Mouse (Mus musculus) thymus, adult 2 months (tissue): ENCODE data around the gene Ddit4l. TPM values are rescaled to one million over a fixed set of nuclear protein-coding genes. Genes with fewer than 3 reads are reported as not detected.

Experiments used
- DNase-seq: peaks from one replicate; pipeline ENCODE4 v3.0.0; 2021
- H3K27ac ChIP-seq: fragments of 200-500 bp; 2 replicates; pipeline ENCODE4 v1.5.1; 2012; ENCODE audit warnings: low read length, control low read depth; ENCODE audit not compliant: control insufficient read depth, insufficient read depth
- H3K27me3 ChIP-seq: fragments of 200-500 bp; 2 replicates; pipeline ENCODE4 v1.6.1; 2012; ENCODE audit warnings: mild to moderate bottlenecking, low read length, moderate library complexity, mixed read lengths; ENCODE audit not compliant: control insufficient read depth, insufficient read depth
- H3K36me3 ChIP-seq: fragments of 200-500 bp; 2 replicates; pipeline ENCODE4 v1.6.1; 2012; ENCODE audit warnings: mild to moderate bottlenecking, low read length, moderate library complexity; ENCODE audit not compliant: control insufficient read depth, insufficient read depth
- H3K4me1 ChIP-seq: fragments of 200-500 bp; replicated peaks from 2 replicates; pipeline ENCODE4 v1.6.1; 2012; ENCODE audit warnings: low read length; ENCODE audit not compliant: control insufficient read depth, insufficient read depth
- H3K4me3 ChIP-seq: fragments of 200-500 bp; 2 replicates; pipeline ENCODE4 v1.5.1; 2012; ENCODE audit warnings: mild to moderate bottlenecking, low read length, control low read depth, moderate library complexity; ENCODE audit not compliant: control insufficient read depth, insufficient read depth
- CTCF ChIP-seq: fragments of 200-500 bp; IDR thresholded peaks from 2 replicates; pipeline ENCODE4 v1.5.1; 2012; ENCODE audit warnings: mild to moderate bottlenecking, control low read depth, low read length, moderate library complexity, borderline replicate concordance; ENCODE audit not compliant: control insufficient read depth, poor library complexity, insufficient read depth; ENCODE audit errors: extremely low read depth
- POLR2A ChIP-seq: fragments of 200-500 bp; IDR thresholded peaks from 2 replicates; pipeline ENCODE4 v1.6.1; 2012; ENCODE audit warnings: mild to moderate bottlenecking, low read length, control low read depth, moderate library complexity; ENCODE audit not compliant: control insufficient read depth, poor library complexity, insufficient read depth; ENCODE audit errors: extremely low read depth
- WGBS: fragments of 180-500 bp; shearing (Covaris S2); methylation state at CpG from one replicate; pipeline ENCODE4 v1.1.7; 2018; 5-methylcytosine and 5-hydroxymethylcytosine counted together
- polyA plus RNA-seq: library from polyadenylated mRNA; depleted of rRNA; stranded (reverse); fragments of >200 nt; gene quantifications from 2 replicates; pipeline ENCODE4 v1.2.3, GENCODE M21; 2012

Gene Ddit4l
- polyA plus RNA-seq, 1 experiment: 1.4 TPM

- Histone ChIP-seq H3K4me3 (no peak overlapping the region), H3K36me3 (no peaks in the 10 kb centered on the region), H3K27ac (peak overlapping the region; percentile 8; the same call in 1 of the 2 replicates), H3K4me1 (no peaks in the 10 kb centered on the region), H3K27me3 (no peaks in the 10 kb centered on the region)
- TF ChIP-seq POLR2A (no peak), CTCF (no peak)
- DNase-seq: no peak
- 41% methylated on average over 4 of the region's 4 CpGs for WGBS
These were observed 10.1 kb upstream of the Ddit4l start for GRCm38 (mm10) chr3:137611110-137611857.

- H3K4me3 ChIP-seq: no peak overlapping the region
- TF ChIP-seq CTCF: no peak
- no peak for TF ChIP-seq POLR2A
- H3K36me3 ChIP-seq: no peaks in the 10 kb centered on the region
- no peak overlapping the region for H3K27ac ChIP-seq
- no peaks in the 10 kb centered on the region for H3K27me3 ChIP-seq
- no peak for DNase-seq
- 95% methylated on average over 2 of the region's 2 CpGs for WGBS
- H3K4me1 ChIP-seq: no peaks in the 10 kb centered on the region
These were observed 9.4 kb upstream of the Ddit4l start for GRCm38 (mm10) chr3:137611981-137612380.

- WGBS: 97% methylated on average over 5 of the region's 5 CpGs
- TF ChIP-seq POLR2A (no peak), CTCF (no peak)
These were observed 872 bp upstream of the Ddit4l start for GRCm38 (mm10) chr3:137620540-137620939.

GRCm38 (mm10) chr3:137622091-137622490 lies 679 bp downstream of the Ddit4l start:
- Histone ChIP-seq H3K27ac (no peak overlapping the region), H3K4me3 (no peak overlapping the region)
- DNase-seq: no peak

More at GRCm38 (mm10) chr3:137620540-137620939, 872 bp upstream of the Ddit4l start:
- DNase-seq: no peak
- Histone ChIP-seq H3K4me1 (peaks cover 3% of the 10 kb centered on the region), H3K27me3 (no peaks in the 10 kb centered on the region; the same call in 1 of the 2 replicates), H3K27ac (no peak overlapping the region), H3K4me3 (no peak overlapping the region), H3K36me3 (no peaks in the 10 kb centered on the region)

GRCm38 (mm10) chr3:137622895-137623580 lies 1.6 kb downstream of the Ddit4l start:
- H3K27ac ChIP-seq: no peak overlapping the region
- H3K4me3 ChIP-seq: peak overlapping the region; percentile 30; the same call in 1 of the 2 replicates
- no peaks in the 10 kb centered on the region for H3K36me3 ChIP-seq
- 65% methylated on average over 14 of the region's 14 CpGs for WGBS
- no peaks in the 10 kb centered on the region; the same call in 1 of the 2 replicates for H3K27me3 ChIP-seq
- peaks cover 3% of the 10 kb centered on the region for H3K4me1 ChIP-seq
- no peak for DNase-seq
- TF ChIP-seq POLR2A (no peak), CTCF (no peak)

More at GRCm38 (mm10) chr3:137622091-137622490, 679 bp downstream of the Ddit4l start:
- Histone ChIP-seq H3K27me3 (no peaks in the 10 kb centered on the region; the same call in 1 of the 2 replicates), H3K4me1 (peaks cover 3% of the 10 kb centered on the region), H3K36me3 (no peaks in the 10 kb centered on the region)
- 89% methylated on average over 6 of the region's 6 CpGs for WGBS
- TF ChIP-seq CTCF: no peak
- TF ChIP-seq POLR2A: no peak

DNA sequence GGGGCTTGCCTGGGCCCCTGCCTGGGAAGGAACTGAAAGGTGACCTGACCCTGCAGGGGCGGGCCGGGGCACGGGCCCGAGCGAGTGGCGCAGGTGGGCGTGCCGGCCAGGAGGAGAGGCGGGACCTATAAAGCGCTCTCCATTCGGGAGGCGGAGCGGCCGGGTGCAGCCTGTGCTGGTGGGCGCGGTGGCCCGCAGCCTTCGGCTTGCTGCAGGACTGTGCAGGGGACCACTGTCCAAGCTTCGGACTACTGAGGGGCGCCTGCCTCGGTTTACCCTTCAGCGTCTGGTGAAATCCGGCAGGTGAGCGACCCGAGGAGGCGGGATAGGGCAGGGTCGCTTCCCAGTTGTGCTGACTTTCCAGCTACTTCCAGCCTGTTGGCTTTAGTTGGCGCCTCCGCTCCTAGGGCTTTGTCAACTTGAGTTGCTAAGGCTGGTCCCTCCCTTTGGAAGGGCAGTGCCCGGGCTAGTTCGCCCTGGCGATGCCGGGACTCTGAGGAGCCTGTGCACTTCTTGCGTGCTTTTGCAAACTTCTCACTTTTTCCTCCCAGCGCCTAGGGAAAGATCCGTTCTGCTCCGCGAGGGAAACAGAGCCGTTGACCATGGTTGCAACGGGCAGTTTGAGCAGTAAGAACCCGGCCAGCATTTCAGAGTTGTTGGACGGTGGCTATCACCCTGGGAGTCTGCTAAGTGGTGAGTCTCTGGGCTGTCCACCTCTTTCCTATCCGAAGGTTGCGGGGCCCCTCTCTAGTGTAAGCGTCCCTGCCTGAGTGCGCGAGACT lies 2.4 kb downstream of the Ddit4l start:
- no peaks in the 10 kb centered on the region; the same call in 1 of the 2 replicates for H3K27me3 ChIP-seq
- H3K4me1 ChIP-seq: peaks cover 3% of the 10 kb centered on the region
- H3K27ac ChIP-seq: no peak overlapping the region
- no peaks in the 10 kb centered on the region for H3K36me3 ChIP-seq
- H3K4me3 ChIP-seq: peak overlapping the region; percentile 30
- DNase-seq: peak; percentile 24
- whole genome bisulfite sequencing: 2% methylated on average over 47 of the region's 47 CpGs
- TF ChIP-seq CTCF (no peak), POLR2A (no peak)
